Mouse (Mus musculus) urinary bladder, postnatal 0 days (tissue): ENCODE results near the gene Kcnh5. TPM values are rescaled to one million over a fixed set of nuclear protein-coding genes. Genes with fewer than 3 reads are reported as not detected.

ENCODE experiments used
- polyA plus RNA-seq: library from polyadenylated mRNA; unstranded; fragments of >200 nt; fragmentation: Nextera tagmentation; extraction: Ambion mirVana; gene quantifications from 2 replicates; pipeline ENCODE4 v1.2.1, GENCODE M21; 2015

Kcnh5 gene
- polyA plus RNA-seq = 0.05 TPM in 1 of 2 replicates, not detected in the other

GRCm38 (mm10) chr12:75176691-75177645 is at the start of gene Kcnh5:
Gene Kcnh5 (minus strand): TSS chr12:75177332.

Other genes with a start within 250 kb of the Kcnh5 start
- 144 and 155 TPM in 2 replicates for gene Rhoj, start 131.0 kb upstream of the Kcnh5 start, polyA plus RNA-seq
- gene Gphb5, start 239.4 kb upstream of the Kcnh5 start, polyA plus RNA-seq = 0.07 TPM in 1 of 2 replicates, not detected in the other